Mouse (Mus musculus) MEL (cell line): Measurements from ENCODE around the gene Prkd2.

Source experiments
- CTCF ChIP-seq, 3 experiments: IDR thresholded peaks in 2 of 3; conservative IDR thresholded peaks in 1 of 3; 2 replicates each; pipeline ENCODE4 v1.5.1; 2011 to 2012; ENCODE audit warnings: low read length in 3 of 3, low read depth in 2 of 3, mild to moderate bottlenecking in 2 of 3, improper control_type of control experiment in 1 of 3, inconsistent platforms in 1 of 3, mixed read lengths in 1 of 3, moderate library complexity in 1 of 3; ENCODE audit not compliant: control insufficient read depth in 1 of 3, insufficient read depth in 1 of 3, poor library complexity in 1 of 3, severe bottlenecking in 1 of 3
- ELF1 ChIP-seq: IDR thresholded peaks from 2 replicates; pipeline ENCODE4 v1.6.1; 2014; ENCODE audit warnings: low read depth, mild to moderate bottlenecking, inconsistent platforms, low read length, improper control_type of control experiment, moderate library complexity
- EP300 ChIP-seq, 2 experiments: IDR thresholded peaks; 2 replicates each; pipeline ENCODE4 v1.6.1; 2011; ENCODE audit warnings: improper control_type of control experiment in 2 of 2, low read length in 2 of 2, low read depth in 1 of 2, mild to moderate bottlenecking in 1 of 2
- MAFK ChIP-seq: IDR thresholded peaks from 2 replicates; pipeline ENCODE4 v1.6.1; 2011; ENCODE audit warnings: low read depth, mild to moderate bottlenecking, low read length, improper control_type of control experiment, borderline replicate concordance
- POLR2A ChIP-seq, 2 experiments: IDR thresholded peaks; 2 replicates each; pipeline ENCODE4 v1.6.1; 2011 to 2012; ENCODE audit warnings: low read length in 2 of 2, mild to moderate bottlenecking in 2 of 2, control low read depth in 1 of 2, improper control_type of control experiment in 1 of 2, low read depth in 1 of 2, moderate library complexity in 1 of 2; ENCODE audit not compliant: control insufficient read depth in 1 of 2, insufficient read depth in 1 of 2, poor library complexity in 1 of 2
- ZC3H11A ChIP-seq: IDR thresholded peaks from 2 replicates; pipeline ENCODE4 v1.6.1; 2012; ENCODE audit warnings: low read depth, mild to moderate bottlenecking, inconsistent platforms, low read length, improper control_type of control experiment
- ZNF384 ChIP-seq: IDR thresholded peaks from 2 replicates; pipeline ENCODE4 v1.6.1; 2012; ENCODE audit warnings: low read depth, mild to moderate bottlenecking, inconsistent platforms, low read length, improper control_type of control experiment

DNA sequence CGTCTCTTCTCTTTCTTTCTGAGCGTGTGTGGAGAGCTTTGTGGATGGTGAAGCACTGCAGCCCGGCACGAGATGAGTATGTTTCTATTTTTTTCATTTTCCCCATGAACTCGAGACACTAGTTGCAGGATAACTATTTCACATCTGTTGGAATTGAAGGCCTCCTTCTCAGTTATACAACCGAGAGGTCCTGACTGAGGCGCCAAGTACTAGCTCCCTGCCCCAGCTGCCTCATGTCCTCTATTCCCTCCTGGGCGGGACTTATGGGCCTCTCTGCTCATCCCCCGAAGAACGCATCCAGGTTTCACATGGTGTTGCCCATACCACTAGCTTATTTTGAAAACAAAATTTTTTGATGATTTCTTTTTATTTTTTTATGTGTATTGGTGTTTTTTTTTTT lies 52.8 kb downstream of the Prkd2 start:
- TF ChIP-seq EP300 (IDR thresholded peaks at IDR 0.05; ENCODE audit: low read depth in 1 of 2, low read length in 2 of 2) = no peak
- no peak for TF ChIP-seq POLR2A (IDR thresholded peaks at IDR 0.05; ENCODE audit: control insufficient read depth in 1 of 2, insufficient read depth in 1 of 2, low read depth in 1 of 2, low read length in 2 of 2, poor library complexity in 1 of 2)
- no peak for TF ChIP-seq ELF1
- no peak for TF ChIP-seq CTCF (IDR thresholded peaks at IDR 0.05 in 2 of 3, conservative IDR thresholded peaks at IDR 0.05 in 1 of 3; ENCODE audit: control insufficient read depth in 1 of 3, insufficient read depth in 1 of 3, low read depth in 2 of 3, low read length in 3 of 3, poor library complexity in 1 of 3, severe bottlenecking in 1 of 3)
- no peak for TF ChIP-seq MAFK
- TF ChIP-seq ZC3H11A = no peak
- no peak for TF ChIP-seq ZNF384
